Mouse (Mus musculus) intestine, embryonic 15.5 days (tissue): ENCODE data around the gene Cyp19a1. TPM values are rescaled to one million over a fixed set of nuclear protein-coding genes. Genes with fewer than 3 reads are reported as not detected.

Experiments
- ATAC-seq: fragments of 200-750 bp; cut with Nextera tagmentation; 2 replicates; pipeline ENCODE4 v1.8.0; 2017; ENCODE audit warnings: moderate TSS enrichment, moderate library complexity
- H3K27ac ChIP-seq: fragments of 300-500 bp; sonication (generic); 2 replicates; pipeline ENCODE4 v1.5.1; 2015; ENCODE audit warnings: mild to moderate bottlenecking, inconsistent platforms
- H3K27me3 ChIP-seq: fragments of 300-500 bp; sonication (generic); replicated peaks from 2 replicates; pipeline ENCODE4 v1.6.1; 2015; ENCODE audit warnings: inconsistent platforms
- H3K36me3 ChIP-seq: fragments of 300-500 bp; sonication (generic); 2 replicates; pipeline ENCODE4 v1.6.1; 2015; ENCODE audit warnings: inconsistent platforms
- H3K4me1 ChIP-seq: fragments of 300-500 bp; sonication (generic); replicated peaks from 2 replicates; pipeline ENCODE4 v1.6.1; 2015; ENCODE audit warnings: inconsistent platforms
- H3K4me2 ChIP-seq: fragments of 300-500 bp; sonication (generic); replicated peaks from 2 replicates; pipeline ENCODE4 v1.6.1; 2015; ENCODE audit warnings: mild to moderate bottlenecking, inconsistent platforms
- H3K4me3 ChIP-seq: fragments of 300-500 bp; sonication (generic); replicated peaks from 2 replicates; pipeline ENCODE4 v1.5.1; 2015; ENCODE audit warnings: inconsistent platforms
- H3K9ac ChIP-seq: fragments of 300-500 bp; sonication (generic); 2 replicates; pipeline ENCODE4 v1.6.1; 2015; ENCODE audit warnings: inconsistent platforms
- H3K9me3 ChIP-seq: fragments of 300-500 bp; sonication (generic); 2 replicates; pipeline ENCODE4 v1.6.1; 2016; ENCODE audit warnings: inconsistent platforms
- WGBS: fragments of 180-500 bp; shearing (Covaris S2); methylation state at CpG from one replicate; pipeline ENCODE4 v1.1.7; 2015; 5-methylcytosine and 5-hydroxymethylcytosine counted together
- polyA plus RNA-seq: library from polyadenylated mRNA; unstranded; fragments of >200 nt; fragmentation: Nextera tagmentation; extraction: Ambion mirVana; gene quantifications from 2 replicates; pipeline ENCODE4 v1.2.1, GENCODE M21; 2015

Gene Cyp19a1
- polyA plus RNA-seq: not detected in 2 replicates

- ATAC-seq: no peak
- no peak within 1 kb of the TSS for H3K4me3 ChIP-seq
- WGBS: 87% methylated on average over 7 of the region's 7 CpGs
Measured at GRCm38 (mm10) chr9:54268010-54268409, at the start of gene Cyp19a1. Gene Cyp19a1 (minus strand): TSS chr9:54268110.

GRCm38 (mm10) chr9:54316363-54316762 lies 48.5 kb upstream of the Cyp19a1 start:
- no peak overlapping the region for H3K4me2 ChIP-seq
- ATAC-seq: no peak
- no peaks in the 10 kb centered on the region for H3K36me3 ChIP-seq
- 68% methylated on average over 9 of the region's 9 CpGs for WGBS
- H3K9ac ChIP-seq: no peak overlapping the region
- H3K27ac ChIP-seq: no peak overlapping the region
- H3K9me3 ChIP-seq: no peaks in the 10 kb centered on the region
- H3K27me3 ChIP-seq: no peaks in the 10 kb centered on the region
- no peak overlapping the region for H3K4me3 ChIP-seq
- no peaks in the 10 kb centered on the region for H3K4me1 ChIP-seq

More at GRCm38 (mm10) chr9:54268010-54268409, at the start of gene Cyp19a1:
- Histone ChIP-seq H3K27me3 (no peaks in the 10 kb centered on the region), H3K4me1 (no peaks in the 10 kb centered on the region), H3K4me2 (no peak within 1 kb of the TSS), H3K36me3 (no peaks in the 10 kb centered on the region), H3K9me3 (no peaks in the 10 kb centered on the region), H3K27ac (no peak within 1 kb of the TSS), H3K9ac (no peak within 1 kb of the TSS)

GRCm38 (mm10) chr9:54308751-54309358 lies 40.9 kb upstream of the Cyp19a1 start:
- Histone ChIP-seq H3K9ac (no peak overlapping the region), H3K4me2 (no peak overlapping the region), H3K36me3 (no peaks in the 10 kb centered on the region), H3K9me3 (no peaks in the 10 kb centered on the region), H3K27me3 (no peaks in the 10 kb centered on the region), H3K4me1 (no peaks in the 10 kb centered on the region), H3K27ac (no peak overlapping the region), H3K4me3 (no peak overlapping the region)
- WGBS: 71% methylated on average over 2 of the region's 2 CpGs
- no peak for ATAC-seq

- no peak overlapping the region for H3K4me2 ChIP-seq
Measured at GRCm38 (mm10) chr9:54308209-54308608, 40.3 kb upstream of the Cyp19a1 start.

GRCm38 (mm10) chr9:54301255-54301654 lies 33.3 kb upstream of the Cyp19a1 start:
- ATAC-seq: no peak
- 81% methylated on average over 4 of the region's 4 CpGs for WGBS

More at GRCm38 (mm10) chr9:54308209-54308608, 40.3 kb upstream of the Cyp19a1 start:
- no peaks in the 10 kb centered on the region for H3K9me3 ChIP-seq
- H3K27me3 ChIP-seq: no peaks in the 10 kb centered on the region
- H3K4me3 ChIP-seq: no peak overlapping the region
- H3K27ac ChIP-seq: no peak overlapping the region
- H3K9ac ChIP-seq: no peak overlapping the region
- no peaks in the 10 kb centered on the region for H3K4me1 ChIP-seq
- no peaks in the 10 kb centered on the region for H3K36me3 ChIP-seq
- WGBS: 79% methylated on average over 1 of the region's 1 CpGs
- no peak for ATAC-seq

GRCm38 (mm10) chr9:54299792-54300191 lies 31.9 kb upstream of the Cyp19a1 start:
- Histone ChIP-seq H3K9ac (no peak overlapping the region), H3K4me2 (no peak overlapping the region), H3K27ac (no peak overlapping the region), H3K4me3 (no peak overlapping the region), H3K27me3 (no peaks in the 10 kb centered on the region), H3K36me3 (no peaks in the 10 kb centered on the region), H3K9me3 (no peaks in the 10 kb centered on the region), H3K4me1 (no peaks in the 10 kb centered on the region)
- ATAC-seq: peak; percentile 43; the same call in 1 of the 2 replicates

More at GRCm38 (mm10) chr9:54301255-54301654, 33.3 kb upstream of the Cyp19a1 start:
- Histone ChIP-seq H3K9ac (no peak overlapping the region), H3K9me3 (no peaks in the 10 kb centered on the region), H3K27ac (no peak overlapping the region), H3K27me3 (no peaks in the 10 kb centered on the region), H3K4me2 (no peak overlapping the region), H3K4me3 (no peak overlapping the region), H3K4me1 (no peaks in the 10 kb centered on the region), H3K36me3 (no peaks in the 10 kb centered on the region)

GRCm38 (mm10) chr9:54299389-54299788 lies 31.5 kb upstream of the Cyp19a1 start:
- ATAC-seq: no peak

GRCm38 (mm10) chr9:54287804-54288203 lies 19.9 kb upstream of the Cyp19a1 start:
- Histone ChIP-seq H3K36me3 (no peaks in the 10 kb centered on the region), H3K4me2 (no peak overlapping the region), H3K27ac (no peak overlapping the region), H3K4me3 (no peak overlapping the region), H3K9me3 (no peaks in the 10 kb centered on the region), H3K9ac (no peak overlapping the region), H3K4me1 (0 out of 2 replicates have a peak, but pooled peaks cover 3% of the 10 kb centered on the region), H3K27me3 (peaks cover 23% of the 10 kb centered on the region)
- WGBS: 69% methylated on average over 5 of the region's 5 CpGs
- no peak for ATAC-seq

More at GRCm38 (mm10) chr9:54299389-54299788, 31.5 kb upstream of the Cyp19a1 start:
- Histone ChIP-seq H3K36me3 (no peaks in the 10 kb centered on the region), H3K9ac (no peak overlapping the region), H3K9me3 (no peaks in the 10 kb centered on the region), H3K4me1 (no peaks in the 10 kb centered on the region), H3K27ac (no peak overlapping the region), H3K4me2 (no peak overlapping the region), H3K27me3 (no peaks in the 10 kb centered on the region), H3K4me3 (no peak overlapping the region)
- WGBS: 42% methylated on average over 3 of the region's 3 CpGs

- no peak for ATAC-seq
- Histone ChIP-seq H3K36me3 (no peaks in the 10 kb centered on the region), H3K27ac (no peak within 1 kb of the TSS), H3K4me1 (0 out of 2 replicates have a peak, but pooled peaks cover 3% of the 10 kb centered on the region), H3K4me3 (peak within 1 kb of the TSS; percentile 28), H3K9me3 (no peaks in the 10 kb centered on the region), H3K27me3 (peaks cover 23% of the 10 kb centered on the region), H3K9ac (no peak within 1 kb of the TSS), H3K4me2 (peak within 1 kb of the TSS; percentile 71)
- WGBS: 3% methylated on average over 61 of the region's 61 CpGs
Measured at GRCm38 (mm10) chr9:54286331-54286987, 18.5 kb upstream of the Cyp19a1 start, which contains the start of gene Gldn. Gene Gldn (plus strand): TSS chr9:54286486.

GRCm38 (mm10) chr9:54279046-54279589 lies 11.2 kb upstream of the Cyp19a1 start:
- ATAC-seq: no peak
- 77% methylated on average over 12 of the region's 12 CpGs for WGBS
- Histone ChIP-seq H3K4me1 (no peaks in the 10 kb centered on the region), H3K4me2 (no peak overlapping the region), H3K27ac (no peak overlapping the region), H3K4me3 (no peak overlapping the region), H3K9me3 (no peaks in the 10 kb centered on the region), H3K36me3 (no peaks in the 10 kb centered on the region), H3K9ac (no peak overlapping the region), H3K27me3 (no peaks in the 10 kb centered on the region; the same call in 1 of the 2 replicates)

- WGBS: 86% methylated on average over 4 of the region's 4 CpGs
- Histone ChIP-seq H3K36me3 (no peaks in the 10 kb centered on the region), H3K4me3 (no peak overlapping the region), H3K4me2 (no peak overlapping the region), H3K4me1 (no peaks in the 10 kb centered on the region), H3K9me3 (no peaks in the 10 kb centered on the region), H3K9ac (no peak overlapping the region), H3K27me3 (no peaks in the 10 kb centered on the region), H3K27ac (no peak overlapping the region)
- no peak for ATAC-seq
Measured at GRCm38 (mm10) chr9:54275283-54275682, 7.4 kb upstream of the Cyp19a1 start.

GRCm38 (mm10) chr9:54270889-54271288 lies 3.0 kb upstream of the Cyp19a1 start:
- Histone ChIP-seq H3K9me3 (no peaks in the 10 kb centered on the region), H3K27ac (no peak overlapping the region), H3K9ac (no peak overlapping the region), H3K4me1 (no peaks in the 10 kb centered on the region), H3K4me3 (no peak overlapping the region), H3K36me3 (no peaks in the 10 kb centered on the region), H3K27me3 (no peaks in the 10 kb centered on the region), H3K4me2 (no peak overlapping the region)
- ATAC-seq: no peak
- WGBS: 37% methylated on average over 5 of the region's 5 CpGs
